Mouse (Mus musculus) MEL (cell line): ENCODE measurements at regions not wholly inside any gene's neighbourhood (a gene's known extent, or its start where the extent isn't known, plus 50 kb on each side); places are given as distances from the start of the nearest gene placed in this dataset.
A peak's percentile ranks its signal among the peaks of the same experiment; 100 is the strongest.

Experiments used
- DNase-seq: peaks from one replicate; pipeline ENCODE4 v3.0.0; 2011; ENCODE audit warnings: low read depth, low spot score
- H3K27ac ChIP-seq: 2 replicates; pipeline ENCODE4 v1.5.1; 2012; ENCODE audit warnings: low read depth, mild to moderate bottlenecking, control low read depth, low read length, moderate library complexity; ENCODE audit not compliant: control insufficient read depth
- H3K27me3 ChIP-seq, 2 experiments: fragments of 150-350 bp in 1 of 2; sonication (generic) in 1 of 2; 2 replicates each; pipeline ENCODE4 v1.6.1; 2012; ENCODE audit warnings: low read length in 2 of 2, mild to moderate bottlenecking in 2 of 2, improper control_type of control experiment in 1 of 2, moderate library complexity in 1 of 2; ENCODE audit not compliant: insufficient read depth in 2 of 2, control insufficient read depth in 1 of 2
- H3K36me3 ChIP-seq, 2 experiments: 2 replicates each; pipeline ENCODE4 v1.6.1; 2012 to 2014; ENCODE audit warnings: low read length in 2 of 2, improper control_type of control experiment in 1 of 2, inconsistent platforms in 1 of 2, mild to moderate bottlenecking in 1 of 2; ENCODE audit not compliant: insufficient read depth in 2 of 2, control insufficient read depth in 1 of 2
- H3K4me1 ChIP-seq, 2 experiments: fragments of 150-350 bp in 1 of 2; sonication (generic) in 1 of 2; 2 replicates each; pipeline ENCODE4 v1.6.1; 2012; ENCODE audit warnings: low read length in 2 of 2, improper control_type of control experiment in 1 of 2, mild to moderate bottlenecking in 1 of 2; ENCODE audit not compliant: insufficient read depth in 2 of 2, control insufficient read depth in 1 of 2
- H3K4me3 ChIP-seq, 2 experiments: fragments of 150-350 bp in 1 of 2; sonication (generic) in 1 of 2; 2 replicates each; pipeline ENCODE4 v1.5.1; 2012; ENCODE audit warnings: low read depth in 2 of 2, low read length in 2 of 2, mild to moderate bottlenecking in 2 of 2, moderate library complexity in 2 of 2, control low read depth in 1 of 2, improper control_type of control experiment in 1 of 2; ENCODE audit not compliant: control insufficient read depth in 1 of 2, insufficient read depth in 1 of 2
- H3K79me2 ChIP-seq: 2 replicates; pipeline ENCODE4 v1.6.1; 2012; ENCODE audit warnings: mild to moderate bottlenecking, low read length, moderate library complexity; ENCODE audit not compliant: control insufficient read depth, poor library complexity, insufficient read depth
- H3K9ac ChIP-seq: 2 replicates; pipeline ENCODE4 v1.6.1; 2012; ENCODE audit warnings: low read depth, mild to moderate bottlenecking, control low read depth, low read length, moderate library complexity; ENCODE audit not compliant: control insufficient read depth, poor library complexity, severe bottlenecking
- H3K9me3 ChIP-seq: fragments of 150-350 bp; sonication (generic); replicated peaks from 2 replicates; pipeline ENCODE4 v1.6.1; 2012; ENCODE audit warnings: mild to moderate bottlenecking, low read length, improper control_type of control experiment, moderate library complexity; ENCODE audit not compliant: insufficient read depth
- BHLHE40 ChIP-seq: IDR thresholded peaks from 2 replicates; pipeline ENCODE4 v1.6.1; 2012; ENCODE audit warnings: low read depth, mild to moderate bottlenecking, inconsistent platforms, low read length, improper control_type of control experiment, borderline replicate concordance
- CHD2 ChIP-seq: IDR thresholded peaks from 2 replicates; pipeline ENCODE4 v1.6.1; 2011; ENCODE audit warnings: low read length, improper control_type of control experiment
- ELF1 ChIP-seq: IDR thresholded peaks from 2 replicates; pipeline ENCODE4 v1.6.1; 2014; ENCODE audit warnings: low read depth, mild to moderate bottlenecking, inconsistent platforms, low read length, improper control_type of control experiment, moderate library complexity
- EP300 ChIP-seq, 2 experiments: IDR thresholded peaks; 2 replicates each; pipeline ENCODE4 v1.6.1; 2011; ENCODE audit warnings: improper control_type of control experiment in 2 of 2, low read length in 2 of 2, low read depth in 1 of 2, mild to moderate bottlenecking in 1 of 2
- ETS1 ChIP-seq: IDR thresholded peaks from 2 replicates; pipeline ENCODE4 v1.6.1; 2012; ENCODE audit warnings: low read depth, mild to moderate bottlenecking, inconsistent platforms, low read length, improper control_type of control experiment, moderate library complexity
- GATA1 ChIP-seq: IDR thresholded peaks from 2 replicates; pipeline ENCODE4 v1.6.1; 2011; ENCODE audit warnings: low read depth, low read length, improper control_type of control experiment
- HCFC1 ChIP-seq: IDR thresholded peaks from 2 replicates; pipeline ENCODE4 v1.6.1; 2012; ENCODE audit warnings: low read depth, mild to moderate bottlenecking, inconsistent platforms, low read length, improper control_type of control experiment, moderate library complexity
- MEF2A ChIP-seq: IDR thresholded peaks from 2 replicates; pipeline ENCODE4 v1.6.1; 2014; ENCODE audit warnings: low read depth, mild to moderate bottlenecking, inconsistent platforms, low read length, improper control_type of control experiment; ENCODE audit not compliant: poor library complexity, insufficient replicate concordance, severe bottlenecking; ENCODE audit errors: extremely low read depth
- MXI1 ChIP-seq: IDR thresholded peaks from 2 replicates; pipeline ENCODE4 v1.6.1; 2011; ENCODE audit warnings: mild to moderate bottlenecking, low read depth, low read length, improper control_type of control experiment
- POLR2AphosphoS2 ChIP-seq: IDR thresholded peaks from 2 replicates; pipeline ENCODE4 v1.6.1; 2011; ENCODE audit warnings: low read length, improper control_type of control experiment
- POLR2AphosphoS5 ChIP-seq: IDR thresholded peaks from 2 replicates; pipeline ENCODE4 v1.6.1; 2012; ENCODE audit warnings: low read depth, borderline replicate concordance, mild to moderate bottlenecking, inconsistent platforms, low read length, moderate library complexity, mixed read lengths
- RCOR1 ChIP-seq: IDR thresholded peaks from 2 replicates; pipeline ENCODE4 v1.6.1; 2012; ENCODE audit warnings: low read depth, mild to moderate bottlenecking, inconsistent platforms, low read length, improper control_type of control experiment
- TBP ChIP-seq: IDR thresholded peaks from 2 replicates; pipeline ENCODE4 v1.8.0; 2011; ENCODE audit warnings: low read depth, low read length, improper control_type of control experiment
- TCF12 ChIP-seq: IDR thresholded peaks from 2 replicates; pipeline ENCODE4 v1.6.1; 2014; ENCODE audit warnings: low read depth, mild to moderate bottlenecking, inconsistent platforms, low read length, improper control_type of control experiment, moderate library complexity
- USF2 ChIP-seq, 2 experiments: IDR thresholded peaks; 2 replicates each; pipeline ENCODE4 v1.6.1; 2011 to 2012; ENCODE audit warnings: improper control_type of control experiment in 2 of 2, low read length in 2 of 2, borderline replicate concordance in 1 of 2, inconsistent platforms in 1 of 2, low read depth in 1 of 2, mild to moderate bottlenecking in 1 of 2; ENCODE audit not compliant: insufficient read depth in 1 of 2
- ZKSCAN1 ChIP-seq: IDR thresholded peaks from 2 replicates; pipeline ENCODE4 v1.6.1; 2012; ENCODE audit warnings: low read depth, mild to moderate bottlenecking, inconsistent platforms, low read length, improper control_type of control experiment, moderate library complexity
- ZMIZ1 ChIP-seq: IDR thresholded peaks from 2 replicates; pipeline ENCODE4 v1.6.1; 2012; ENCODE audit warnings: low read depth, mild to moderate bottlenecking, inconsistent platforms, low read length, improper control_type of control experiment, moderate library complexity
- ZNF384 ChIP-seq: IDR thresholded peaks from 2 replicates; pipeline ENCODE4 v1.6.1; 2012; ENCODE audit warnings: low read depth, mild to moderate bottlenecking, inconsistent platforms, low read length, improper control_type of control experiment

DNA sequence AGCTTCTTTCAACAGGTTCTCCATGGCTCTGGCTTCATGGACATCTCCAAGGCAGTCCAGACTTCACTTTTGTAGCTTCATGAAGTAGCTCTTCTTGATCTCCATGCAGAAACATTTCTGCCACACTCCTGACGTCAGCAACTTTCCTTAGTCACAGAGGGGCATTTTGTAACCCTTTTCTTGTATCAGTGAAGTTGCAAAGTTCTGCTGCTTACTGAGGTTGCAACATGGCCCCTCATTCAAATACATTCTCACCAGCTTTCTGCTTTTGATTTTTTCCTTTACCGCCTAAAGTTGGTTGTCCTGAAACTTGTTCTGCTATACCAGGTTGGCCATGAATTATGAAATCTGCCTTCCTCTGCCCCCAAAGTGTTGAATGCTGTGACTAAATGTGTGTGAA is 389.4 kb upstream of the Mef2c start:
- Histone ChIP-seq H3K4me3 (no peak overlapping the region), H3K4me1 (peaks cover 2 to 4% of the 10 kb centered on the region in 2 experiments; a peak in 2 of 4 replicates), H3K9ac (no peak overlapping the region), H3K9me3 (no peaks in the 10 kb centered on the region), H3K27ac (no peak overlapping the region), H3K36me3 (peaks cover 0 to 4% of the 10 kb centered on the region in 2 experiments; a peak in 2 of 4 replicates), H3K79me2 (no peaks in the 10 kb centered on the region), H3K27me3 (no peaks in the 10 kb centered on the region)
- TF ChIP-seq ZMIZ1 (no peak), ZKSCAN1 (no peak), TCF12 (no peak), ELF1 (no peak), EP300 (IDR thresholded peaks at IDR 0.05; ENCODE audit: low read depth in 1 of 2, low read length in 2 of 2) (no peak), HCFC1 (no peak), ETS1 (no peak)
- DNase-seq, result no peak

DNA sequence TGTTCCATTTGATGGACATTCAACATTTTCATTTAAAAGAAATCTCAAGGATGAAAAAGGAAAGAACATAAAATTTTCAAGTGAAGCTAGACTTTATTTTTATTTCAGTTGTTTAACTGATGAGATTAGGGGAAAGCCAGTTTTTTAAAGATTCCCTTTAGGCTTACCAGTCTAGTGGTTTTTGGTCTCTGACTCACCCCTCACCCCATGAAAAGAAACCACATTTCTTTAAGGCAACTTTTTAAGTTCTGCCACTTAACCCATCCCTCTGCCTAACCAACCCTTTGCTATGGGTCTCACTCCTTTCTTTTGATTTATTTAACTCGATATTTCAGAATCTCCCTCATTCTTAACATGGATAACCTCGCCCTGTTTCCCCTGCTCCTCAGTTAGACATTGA is 388.1 kb upstream of the Mef2c start:
- no peak overlapping the region for H3K4me3 ChIP-seq
- no peaks in the 10 kb centered on the region for H3K9me3 ChIP-seq
- no peak overlapping the region for H3K27ac ChIP-seq
- H3K4me1 ChIP-seq, result peaks cover 2 to 4% of the 10 kb centered on the region in 2 experiments; a peak in 2 of 4 replicates
- peak; percentile 19 for DNase-seq
- H3K27me3 ChIP-seq, result no peaks in the 10 kb centered on the region
- TF ChIP-seq POLR2AphosphoS2 (no peak), ELF1 (no peak)
- peaks cover 0 to 4% of the 10 kb centered on the region in 2 experiments; a peak in 2 of 4 replicates for H3K36me3 ChIP-seq
- H3K79me2 ChIP-seq, result no peaks in the 10 kb centered on the region
- no peak overlapping the region for H3K9ac ChIP-seq

DNA sequence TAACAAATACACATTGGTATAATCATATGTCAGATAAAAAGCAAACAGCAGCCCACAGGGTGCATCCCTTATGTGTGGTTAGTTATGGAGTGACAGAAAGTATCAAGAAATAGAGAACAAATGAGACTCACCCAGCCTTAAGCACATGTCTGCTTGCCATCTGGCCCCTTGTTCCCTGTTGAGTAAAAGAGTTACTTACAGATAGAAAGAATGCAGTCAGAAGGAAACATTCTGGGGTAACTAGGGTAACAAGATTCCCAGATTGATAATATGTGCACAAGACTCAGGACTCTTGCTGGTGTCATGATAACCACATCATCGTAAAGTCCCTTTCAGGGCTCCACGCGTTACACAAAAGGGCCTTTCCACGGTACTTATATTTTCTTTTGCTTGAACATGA is 383.5 kb upstream of the Mef2c start:
- no peaks in the 10 kb centered on the region for H3K79me2 ChIP-seq
- H3K27me3 ChIP-seq, result no peaks in the 10 kb centered on the region
- H3K4me3 ChIP-seq, result no peak overlapping the region
- peak; percentile 28 for DNase-seq
- no peak overlapping the region for H3K27ac ChIP-seq
- H3K36me3 ChIP-seq, result no peaks in the 10 kb centered on the region; a peak in 1 of 4 replicates
- H3K9ac ChIP-seq, result no peak overlapping the region
- no peaks in the 10 kb centered on the region for H3K4me1 ChIP-seq
- H3K9me3 ChIP-seq, result no peaks in the 10 kb centered on the region
- TF ChIP-seq BHLHE40 (no peak), POLR2AphosphoS5 (no peak), GATA1 (peak; percentile 48; the same call in 1 of the 2 replicates), ZNF384 (no peak), CHD2 (no peak), MEF2A (no peak), MXI1 (peak; percentile 30; the same call in 1 of the 2 replicates), USF2 (IDR thresholded peaks at IDR 0.05; ENCODE audit: borderline replicate concordance in 1 of 2, insufficient read depth in 1 of 2, low read depth in 1 of 2, low read length in 2 of 2) (no peak), RCOR1 (no peak), TCF12 (no peak), TBP (no peak), ZKSCAN1 (no peak)
- TF ChIP-seq, all 39 proteins: peak for 2
